Mouse (Mus musculus): ENCODE data around the gene Mfap3l. TPM values are rescaled to one million over a fixed set of nuclear protein-coding genes. Genes with fewer than 3 reads are reported as not detected.

The Mfap3l gene
- polyA plus RNA-seq, 1 experiment: 0.24 TPM

GRCm38 (mm10) chr8:60663552-60663951, 30.9 kb downstream of the Mfap3l start:
- no peak overlapping the region for H3K27ac ChIP-seq (ENCODE audit: insufficient read depth, low read depth, low read length)

GRCm38 (mm10) chr8:60665821-60666220, 33.2 kb downstream of the Mfap3l start:
- Histone ChIP-seq H3K27ac (ENCODE audit: insufficient read depth, low read depth, low read length) (no peak overlapping the region), H3K4me1 (ENCODE audit: control insufficient read depth, insufficient read depth, insufficient read length, low read length) (no peaks in the 10 kb centered on the region), H3K36me3 (ENCODE audit: control insufficient read depth, insufficient read depth, low read length) (no peaks in the 10 kb centered on the region), H3K27me3 (ENCODE audit: control insufficient read depth, insufficient read depth, low read length) (no peaks in the 10 kb centered on the region), H3K4me3 (ENCODE audit: low read depth, low read length) (no peak overlapping the region)
- no peak for TF ChIP-seq POLR2A (IDR thresholded peaks at IDR 0.05; ENCODE audit: low read depth, low read length)
- no peak for TF ChIP-seq CTCF (IDR thresholded peaks at IDR 0.05; ENCODE audit: extremely low read depth, insufficient read length, insufficient replicate concordance, low read depth, low read length)
- WGBS: 70% methylated on average over 4 of the region's 4 CpGs

More at GRCm38 (mm10) chr8:60663552-60663951, 30.9 kb downstream of the Mfap3l start:
- H3K4me3 ChIP-seq (ENCODE audit: low read depth, low read length): no peak overlapping the region
- no peak for TF ChIP-seq POLR2A (IDR thresholded peaks at IDR 0.05; ENCODE audit: low read depth, low read length)
- no peak for TF ChIP-seq CTCF (IDR thresholded peaks at IDR 0.05; ENCODE audit: extremely low read depth, insufficient read length, insufficient replicate concordance, low read depth, low read length)
- no peaks in the 10 kb centered on the region for H3K27me3 ChIP-seq (ENCODE audit: control insufficient read depth, insufficient read depth, low read length)
- no peaks in the 10 kb centered on the region for H3K4me1 ChIP-seq (ENCODE audit: control insufficient read depth, insufficient read depth, insufficient read length, low read length)
- no peaks in the 10 kb centered on the region for H3K36me3 ChIP-seq (ENCODE audit: control insufficient read depth, insufficient read depth, low read length)
- 69% methylated on average over 5 of the region's 5 CpGs for WGBS

GRCm38 (mm10) chr8:60666852-60667251, 34.2 kb downstream of the Mfap3l start:
- H3K27ac ChIP-seq (ENCODE audit: insufficient read depth, low read depth, low read length): no peak overlapping the region
- no peaks in the 10 kb centered on the region for H3K36me3 ChIP-seq (ENCODE audit: control insufficient read depth, insufficient read depth, low read length)
- WGBS: 70% methylated on average over 3 of the region's 3 CpGs
- H3K4me1 ChIP-seq (ENCODE audit: control insufficient read depth, insufficient read depth, insufficient read length, low read length): no peaks in the 10 kb centered on the region
- H3K27me3 ChIP-seq (ENCODE audit: control insufficient read depth, insufficient read depth, low read length): no peaks in the 10 kb centered on the region
- TF ChIP-seq CTCF (IDR thresholded peaks at IDR 0.05; ENCODE audit: extremely low read depth, insufficient read length, insufficient replicate concordance, low read depth, low read length) (no peak), POLR2A (IDR thresholded peaks at IDR 0.05; ENCODE audit: low read depth, low read length) (no peak)
- no peak overlapping the region for H3K4me3 ChIP-seq (ENCODE audit: low read depth, low read length)

- H3K27me3 ChIP-seq (ENCODE audit: control insufficient read depth, insufficient read depth, low read length): no peaks in the 10 kb centered on the region
- H3K36me3 ChIP-seq (ENCODE audit: control insufficient read depth, insufficient read depth, low read length): no peaks in the 10 kb centered on the region
- no peak overlapping the region for H3K4me3 ChIP-seq (ENCODE audit: low read depth, low read length)
- 83% methylated on average over 6 of the region's 6 CpGs for WGBS
- H3K4me1 ChIP-seq (ENCODE audit: control insufficient read depth, insufficient read depth, insufficient read length, low read length): no peaks in the 10 kb centered on the region
- TF ChIP-seq CTCF (IDR thresholded peaks at IDR 0.05; ENCODE audit: extremely low read depth, insufficient read length, insufficient replicate concordance, low read depth, low read length) (no peak), POLR2A (IDR thresholded peaks at IDR 0.05; ENCODE audit: low read depth, low read length) (no peak)
- H3K27ac ChIP-seq (ENCODE audit: insufficient read depth, low read depth, low read length): no peak overlapping the region
Measured at GRCm38 (mm10) chr8:60678590-60678989, 46.0 kb downstream of the Mfap3l start.

- H3K27ac ChIP-seq (ENCODE audit: insufficient read depth, low read depth, low read length): no peak overlapping the region
- H3K4me1 ChIP-seq (ENCODE audit: control insufficient read depth, insufficient read depth, insufficient read length, low read length): no peaks in the 10 kb centered on the region
- H3K27me3 ChIP-seq (ENCODE audit: control insufficient read depth, insufficient read depth, low read length): no peaks in the 10 kb centered on the region
- 61% methylated on average over 4 of the region's 4 CpGs for WGBS
- H3K4me3 ChIP-seq (ENCODE audit: low read depth, low read length): no peak overlapping the region
- no peaks in the 10 kb centered on the region for H3K36me3 ChIP-seq (ENCODE audit: control insufficient read depth, insufficient read depth, low read length)
- TF ChIP-seq CTCF (IDR thresholded peaks at IDR 0.05; ENCODE audit: extremely low read depth, insufficient read length, insufficient replicate concordance, low read depth, low read length) (no peak), POLR2A (IDR thresholded peaks at IDR 0.05; ENCODE audit: low read depth, low read length) (no peak)
Measured at GRCm38 (mm10) chr8:60681811-60682210, 49.2 kb downstream of the Mfap3l start.

GRCm38 (mm10) chr8:60682340-60682739, 49.7 kb downstream of the Mfap3l start:
- H3K4me1 ChIP-seq (ENCODE audit: control insufficient read depth, insufficient read depth, insufficient read length, low read length): no peaks in the 10 kb centered on the region
- H3K36me3 ChIP-seq (ENCODE audit: control insufficient read depth, insufficient read depth, low read length): no peaks in the 10 kb centered on the region
- H3K27ac ChIP-seq (ENCODE audit: insufficient read depth, low read depth, low read length): no peak overlapping the region
- no peaks in the 10 kb centered on the region for H3K27me3 ChIP-seq (ENCODE audit: control insufficient read depth, insufficient read depth, low read length)
- WGBS: 92% methylated on average over 2 of the region's 2 CpGs
- TF ChIP-seq CTCF (IDR thresholded peaks at IDR 0.05; ENCODE audit: extremely low read depth, insufficient read length, insufficient replicate concordance, low read depth, low read length) (no peak), POLR2A (IDR thresholded peaks at IDR 0.05; ENCODE audit: low read depth, low read length) (no peak)
- H3K4me3 ChIP-seq (ENCODE audit: low read depth, low read length): no peak overlapping the region

GRCm38 (mm10) chr8:60711516-60712086, 79.0 kb downstream of the Mfap3l start:
- Histone ChIP-seq H3K27ac (ENCODE audit: insufficient read depth, low read depth, low read length) (no peak overlapping the region), H3K4me1 (ENCODE audit: control insufficient read depth, insufficient read depth, insufficient read length, low read length) (no peaks in the 10 kb centered on the region), H3K27me3 (ENCODE audit: control insufficient read depth, insufficient read depth, low read length) (no peaks in the 10 kb centered on the region), H3K36me3 (ENCODE audit: control insufficient read depth, insufficient read depth, low read length) (no peaks in the 10 kb centered on the region), H3K4me3 (ENCODE audit: low read depth, low read length) (no peak overlapping the region)
- 89% methylated on average over 8 of the region's 8 CpGs for WGBS
- no peak for TF ChIP-seq CTCF (IDR thresholded peaks at IDR 0.05; ENCODE audit: extremely low read depth, insufficient read length, insufficient replicate concordance, low read depth, low read length)
- TF ChIP-seq POLR2A (IDR thresholded peaks at IDR 0.05; ENCODE audit: low read depth, low read length): no peak

Measured in small intestine, adult 2 months (tissue).